Mouse (Mus musculus): Measurements from ENCODE around the gene Kmt5a.
"Not testable (repeated sequence)": the region's sequence is repeated elsewhere in the genome, so short reads cannot be mapped to it uniquely, and the experiment has no call there.

Kmt5a gene

DNA sequence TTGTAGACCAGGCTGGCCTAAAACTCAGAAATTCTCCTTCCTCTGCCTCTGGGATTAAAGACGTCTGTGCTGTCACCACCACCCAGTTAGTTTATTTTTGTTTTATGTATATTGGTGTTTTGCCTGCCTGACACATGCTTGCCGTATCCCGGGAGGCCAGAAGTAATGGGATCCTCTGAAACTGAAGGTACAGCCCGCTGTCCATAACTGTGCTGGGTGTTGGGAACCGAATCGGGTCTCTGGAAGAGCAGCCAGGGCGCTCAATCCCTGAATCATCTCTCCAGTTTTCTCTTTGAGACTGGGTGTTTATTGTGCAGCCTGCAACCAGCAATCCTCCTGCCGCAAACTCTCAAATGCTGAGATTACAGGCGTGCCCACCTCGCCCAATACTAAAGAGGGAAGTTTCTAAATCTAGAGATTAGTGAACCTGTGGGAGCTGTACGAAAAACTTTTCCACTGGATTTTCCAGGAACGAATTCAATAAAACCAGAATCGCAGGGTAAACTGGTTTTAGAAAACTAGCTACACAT is 42.8 kb downstream of the Kmt5a start:
- DNase-seq (ENCODE audit: low spot score in 2 of 2), result peak; percentile 41 to 62

DNA sequence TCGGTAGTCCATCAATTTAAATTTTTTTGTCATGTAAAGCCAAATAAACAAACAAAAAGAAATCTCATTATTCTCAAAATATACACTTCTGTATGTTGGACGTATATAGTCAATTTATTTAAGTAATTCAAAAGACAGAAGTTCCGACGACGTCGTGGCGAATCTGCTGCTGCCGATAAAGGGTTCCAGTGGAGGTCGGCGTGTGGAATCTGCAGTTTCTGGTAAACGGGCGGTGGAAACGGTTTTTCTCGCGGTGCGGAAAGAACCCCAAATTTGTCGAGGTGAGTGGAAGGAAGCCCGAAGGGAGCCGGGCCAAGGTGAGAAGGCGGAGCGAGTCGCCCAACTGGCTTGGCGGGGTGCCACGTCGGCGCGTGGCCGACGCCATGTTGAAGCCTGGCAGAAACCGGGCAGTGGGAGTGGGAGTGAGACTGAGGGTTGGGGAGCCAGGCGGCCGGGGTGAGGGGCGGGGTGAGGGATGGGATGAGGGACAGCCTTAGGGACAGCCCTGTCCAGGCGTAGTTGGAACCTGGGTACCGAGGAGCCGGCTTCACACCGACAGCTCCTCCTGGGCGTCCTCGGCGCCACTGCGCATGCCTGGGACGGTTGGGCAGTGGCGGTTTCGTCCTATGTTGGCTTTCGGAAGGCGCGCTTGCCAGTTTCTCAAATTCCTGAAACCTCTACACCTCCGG is 43.4 kb downstream of the Kmt5a start, which contains the start of gene Snrnp35:
Gene Snrnp35 (plus strand): TSS at position 169 of the 689 bp plus-strand sequence.
- peak; percentile 93 to 94 for DNase-seq (ENCODE audit: low spot score in 2 of 2)

DNA sequence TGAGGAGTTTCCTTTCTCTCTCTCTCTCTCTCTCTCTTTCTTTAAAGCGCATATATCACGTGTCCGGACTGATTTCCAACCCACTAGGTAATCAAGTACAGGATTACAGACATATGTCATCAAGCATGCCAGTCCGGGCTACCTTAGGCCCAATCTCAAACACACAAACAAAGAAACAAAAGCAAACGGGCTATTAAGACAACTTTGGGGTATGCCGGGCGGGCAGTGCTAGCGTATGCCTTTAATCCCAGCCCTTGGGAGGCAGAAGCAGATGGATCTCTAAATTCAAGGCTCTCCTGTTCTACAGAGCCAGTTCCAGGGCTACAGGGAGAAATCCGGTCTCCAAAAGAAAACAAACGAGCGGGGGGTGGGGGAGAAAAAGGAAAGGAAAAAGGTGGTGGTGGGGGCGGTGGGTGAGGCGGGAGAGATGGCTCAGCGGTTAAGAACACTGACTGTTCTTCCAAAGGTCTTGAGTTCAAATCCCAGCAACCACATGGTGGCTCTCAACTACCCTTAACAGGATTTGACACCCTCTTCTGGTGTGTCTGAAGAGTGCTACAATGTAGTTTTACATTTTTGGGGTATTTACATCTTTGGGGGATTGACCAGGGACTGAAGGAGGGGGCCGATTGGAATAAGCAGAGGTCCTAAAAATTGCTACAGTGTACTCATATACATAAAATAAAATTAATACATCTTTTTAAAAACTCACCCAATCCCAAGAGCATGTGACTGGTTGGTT is 44.1 kb downstream of the Kmt5a start:
- DNase-seq (ENCODE audit: low spot score in 2 of 2), result peak in 1 of 2 experiments; percentile 53

DNA sequence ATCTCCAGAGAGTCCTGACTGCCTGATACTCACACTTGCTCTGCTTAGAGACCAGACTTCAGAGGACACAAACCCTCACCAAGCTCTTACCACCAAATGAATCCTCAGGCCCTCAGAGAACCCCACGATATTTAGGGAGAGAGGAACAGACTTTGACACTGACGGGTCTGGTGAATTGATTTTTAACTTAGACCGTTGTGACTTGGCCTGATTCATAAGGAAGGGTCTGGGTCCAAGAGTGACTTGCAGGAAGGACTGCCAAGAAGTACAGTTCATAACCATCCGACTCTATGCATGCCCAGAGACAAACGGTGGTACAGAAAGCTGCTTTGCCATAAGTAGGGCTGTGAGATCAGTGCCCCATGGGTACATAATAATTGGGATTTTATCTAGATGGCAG is 45.9 kb downstream of the Kmt5a start:
- DNase-seq (ENCODE audit: low spot score in 2 of 2), result no peak

DNA sequence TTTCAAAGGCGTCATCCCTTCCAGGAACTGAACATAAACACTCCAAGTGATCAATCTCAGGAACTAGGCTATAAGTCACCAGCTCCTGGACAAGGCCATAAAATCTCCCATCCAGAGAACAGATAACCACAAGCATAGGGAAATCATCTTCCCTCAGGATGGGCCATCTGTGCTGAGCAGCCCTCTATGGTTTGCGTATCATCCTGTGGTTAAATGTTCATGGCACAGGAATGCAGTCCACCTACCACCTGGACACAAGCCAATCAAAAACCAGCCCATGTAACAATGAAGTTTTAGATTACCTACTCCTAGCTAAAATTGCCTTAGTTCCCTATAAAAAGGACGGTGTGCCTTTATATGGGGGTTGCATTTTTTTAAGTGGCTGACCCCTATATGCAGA is 49.2 kb downstream of the Kmt5a start:
- DNase-seq (ENCODE audit: low spot score in 2 of 2), result no peak

DNA sequence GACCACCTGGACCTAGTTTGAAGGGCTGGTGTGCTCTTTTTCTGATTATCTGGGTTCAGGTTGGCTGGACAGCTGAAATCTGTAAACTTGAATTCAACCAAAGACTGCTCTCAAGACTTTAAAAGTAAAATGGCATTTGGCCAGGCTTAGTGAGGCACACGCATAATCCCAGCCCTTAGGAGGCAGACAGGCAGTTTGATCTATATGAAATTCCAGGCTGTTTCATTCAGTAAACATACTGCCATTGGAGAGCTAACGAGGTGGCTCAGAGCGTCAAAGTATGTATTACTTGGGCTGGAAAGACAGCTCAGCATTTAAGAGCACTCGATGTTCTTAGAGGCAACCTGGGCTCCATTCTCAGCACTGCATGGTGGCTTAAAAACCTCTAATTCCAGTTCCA is 52.0 kb downstream of the Kmt5a start:
- no peak for DNase-seq (ENCODE audit: low spot score in 2 of 2)

DNA sequence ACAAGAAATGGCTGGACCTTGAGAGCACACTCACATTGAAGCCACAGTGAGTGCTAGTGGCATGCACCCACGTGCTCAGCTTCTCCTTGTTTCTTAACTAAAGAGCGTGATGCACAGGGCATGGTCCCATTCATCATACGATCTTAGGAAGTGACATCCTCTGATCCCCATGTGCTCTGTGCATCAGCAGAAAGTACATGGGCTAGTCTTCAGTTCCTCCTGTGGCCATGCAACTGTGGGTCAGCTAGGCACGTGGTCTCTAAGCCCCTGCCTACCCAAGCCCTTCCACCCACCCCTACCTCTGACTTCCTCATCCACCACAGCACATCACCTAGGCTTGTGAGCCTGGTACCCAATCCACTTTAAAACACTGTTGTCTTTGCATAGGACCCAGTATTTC is 52.9 kb downstream of the Kmt5a start:
- DNase-seq (ENCODE audit: low spot score in 2 of 2), result no peak

DNA sequence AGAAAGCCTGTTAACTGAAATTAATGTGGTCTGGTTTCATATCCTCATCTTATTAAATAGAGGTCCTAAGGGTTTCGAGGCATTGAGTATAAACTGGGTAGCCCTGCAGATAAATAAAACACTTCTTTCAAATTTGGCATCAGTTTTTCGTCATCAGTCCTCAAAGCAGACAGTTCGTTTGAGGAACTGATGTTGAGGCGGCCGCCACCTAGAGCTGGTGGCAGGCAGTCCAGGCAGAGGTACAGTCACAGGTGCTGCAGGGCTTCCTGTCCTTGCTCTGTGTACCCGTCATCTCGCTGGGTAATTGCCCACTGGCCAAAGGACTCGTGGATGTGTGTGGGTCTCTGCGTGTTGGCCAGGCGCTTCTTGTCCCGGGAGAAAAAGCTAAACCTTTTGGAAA is 53.7 kb downstream of the Kmt5a start:
- no peak for DNase-seq (ENCODE audit: low spot score in 2 of 2)

DNA sequence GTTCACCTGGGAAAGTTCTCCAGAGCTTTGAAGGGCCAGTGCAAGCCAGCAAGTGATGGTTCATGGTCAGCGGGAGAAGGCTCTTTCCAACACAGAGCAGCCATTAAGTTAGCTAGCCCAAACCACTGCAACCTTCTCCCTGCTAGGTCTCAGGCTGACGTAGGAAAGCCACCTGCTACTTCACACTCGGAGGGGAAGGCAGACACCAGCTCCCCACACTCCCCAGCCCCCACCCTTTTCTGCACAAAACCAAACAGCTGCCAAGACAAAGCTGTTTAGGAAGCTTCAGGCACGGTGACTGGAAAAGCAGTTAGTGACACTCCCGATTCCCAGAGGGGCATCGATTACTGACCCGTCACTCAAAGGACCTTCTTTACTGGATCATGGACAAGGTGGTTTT is 55.8 kb downstream of the Kmt5a start:
- no peak for DNase-seq (ENCODE audit: low spot score in 2 of 2)

DNA sequence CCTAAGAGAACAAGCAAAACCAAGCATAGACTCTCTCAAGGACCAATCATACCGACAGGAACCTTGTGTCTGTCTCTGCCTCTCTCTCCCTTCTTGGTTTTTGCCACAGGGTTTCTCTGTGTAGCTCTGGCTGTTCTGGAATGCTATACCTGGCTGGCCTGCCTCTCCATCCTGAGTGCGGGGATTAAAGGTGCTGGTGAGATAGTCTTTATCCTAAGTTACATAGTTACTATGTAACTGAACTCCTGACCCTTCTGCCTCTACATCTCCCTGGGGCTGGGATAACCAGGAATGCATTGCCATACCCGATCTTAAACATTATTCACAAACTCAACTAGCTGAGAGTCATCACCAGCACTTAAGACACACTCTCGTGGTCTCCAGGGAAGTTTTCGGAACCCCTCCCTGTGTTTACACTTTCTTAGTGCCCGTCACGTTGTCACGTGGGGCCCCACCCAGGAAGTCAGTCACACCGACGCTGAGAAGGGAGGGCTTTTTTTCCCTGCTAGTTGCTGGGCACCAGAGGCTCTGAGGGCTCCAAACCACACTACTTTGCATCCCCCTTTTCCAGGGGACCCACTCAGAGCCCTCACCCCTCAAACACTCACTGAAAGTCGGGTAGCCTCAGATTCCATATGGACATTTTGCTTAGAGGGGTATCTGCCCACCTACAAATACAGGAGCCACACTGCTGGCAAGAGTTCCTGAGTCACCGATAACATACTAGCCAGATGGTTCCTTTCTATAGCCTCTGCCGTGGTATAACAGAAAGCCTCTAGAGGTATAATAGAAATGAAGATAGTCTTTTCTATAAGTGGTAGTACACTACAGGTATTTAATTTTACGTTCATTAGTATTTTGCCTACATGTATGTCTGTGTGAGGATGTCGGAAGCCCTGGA is 57.1 kb downstream of the Kmt5a start:
- peak; percentile 29 to 54 for DNase-seq (ENCODE audit: low spot score in 2 of 2)

DNA sequence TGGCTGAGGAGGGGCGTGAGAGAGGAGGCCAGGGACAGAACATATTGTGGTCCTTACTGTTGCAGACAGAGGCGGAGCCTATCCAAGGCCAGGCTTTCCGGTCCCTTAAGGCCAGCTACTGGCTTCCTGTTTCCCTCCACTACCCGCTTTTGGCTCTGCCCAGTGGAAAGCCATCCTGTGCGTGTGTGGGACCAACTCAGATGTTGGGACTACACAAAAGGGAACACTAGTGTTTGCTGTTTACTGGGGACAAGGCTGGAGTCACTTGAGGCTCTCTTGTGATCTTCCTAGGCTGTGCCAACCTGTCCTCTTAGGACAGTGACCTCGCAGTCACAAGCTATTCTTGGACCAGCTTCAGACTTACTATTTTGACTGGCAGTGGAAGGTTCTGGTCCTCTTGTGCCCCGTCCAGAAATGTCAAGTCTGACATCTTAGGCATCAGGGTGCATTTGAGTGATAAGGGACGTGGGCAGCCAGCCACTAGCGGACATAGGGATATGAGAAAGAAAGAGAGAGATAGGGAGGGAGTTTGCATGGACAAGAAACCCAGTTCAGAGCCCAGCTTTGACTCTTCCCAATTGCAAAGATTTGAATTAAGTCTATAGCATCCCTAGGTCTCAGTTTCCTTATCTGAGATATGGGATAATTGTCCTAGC is 58.6 kb downstream of the Kmt5a start:
- DNase-seq (ENCODE audit: low spot score in 2 of 2), result peak; percentile 30 to 47

DNA sequence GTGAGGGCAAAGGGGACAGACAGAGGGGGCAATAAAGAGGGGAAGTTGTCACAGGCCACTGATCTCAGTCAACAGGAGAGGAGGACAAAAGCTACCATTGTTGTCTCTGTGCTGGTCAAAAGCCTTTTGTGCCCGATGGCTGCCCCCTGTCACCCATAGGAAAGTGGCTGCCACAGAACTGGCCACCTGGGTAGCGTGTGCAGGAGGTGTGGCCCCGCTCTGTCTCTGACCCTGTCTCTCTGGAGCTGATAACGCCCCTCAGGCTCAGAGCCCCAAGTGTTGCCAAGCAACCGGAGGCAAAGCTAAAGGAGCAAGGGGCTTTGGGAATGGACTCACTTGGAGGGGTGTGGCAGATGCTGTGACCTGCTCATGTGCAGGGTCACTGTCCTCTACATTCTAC is 59.3 kb downstream of the Kmt5a start:
- DNase-seq (ENCODE audit: low spot score in 2 of 2), result no peak

DNA sequence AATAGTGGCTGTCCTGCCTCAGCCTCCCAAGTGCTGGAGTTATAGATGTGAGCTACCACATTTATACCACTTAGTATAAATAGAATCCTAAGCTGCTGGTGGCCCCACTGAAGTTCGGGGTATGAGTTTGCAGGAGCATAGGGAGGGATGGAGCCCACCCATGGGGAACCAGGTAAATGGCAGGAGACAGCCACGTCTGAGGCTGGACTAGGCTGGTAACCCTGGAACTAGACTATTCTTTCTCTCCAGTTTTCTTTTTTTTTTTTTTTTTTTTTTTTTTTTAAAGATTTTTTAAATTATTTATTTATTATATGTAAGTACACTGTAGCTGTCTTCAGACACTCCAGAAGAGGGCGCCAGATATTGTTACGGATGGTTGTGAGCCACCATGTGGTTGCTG is 60.3 kb downstream of the Kmt5a start:
- not testable (repeated sequence) for DNase-seq (ENCODE audit: low spot score in 2 of 2)

DNA sequence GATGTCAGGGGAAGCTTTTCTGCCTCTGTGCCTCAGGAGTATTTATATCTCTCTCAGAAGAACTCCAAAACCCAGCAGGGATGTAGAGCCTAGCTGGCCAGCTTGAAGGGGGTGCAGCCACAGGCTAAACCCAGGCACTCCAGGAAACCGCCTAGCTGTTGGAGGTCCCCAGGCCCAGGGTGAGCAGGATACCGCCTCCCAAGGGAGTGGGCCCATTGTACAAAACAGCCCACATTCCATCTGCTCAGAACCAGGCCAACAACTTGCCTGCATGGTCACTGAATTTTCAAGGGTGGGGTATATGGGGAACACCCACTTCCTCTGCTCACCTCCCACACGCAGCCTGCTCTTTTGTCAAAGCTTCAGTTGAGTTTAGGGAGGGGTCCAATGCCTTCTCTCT is 60.8 kb downstream of the Kmt5a start:
- DNase-seq (ENCODE audit: low spot score in 2 of 2), result no peak

DNA sequence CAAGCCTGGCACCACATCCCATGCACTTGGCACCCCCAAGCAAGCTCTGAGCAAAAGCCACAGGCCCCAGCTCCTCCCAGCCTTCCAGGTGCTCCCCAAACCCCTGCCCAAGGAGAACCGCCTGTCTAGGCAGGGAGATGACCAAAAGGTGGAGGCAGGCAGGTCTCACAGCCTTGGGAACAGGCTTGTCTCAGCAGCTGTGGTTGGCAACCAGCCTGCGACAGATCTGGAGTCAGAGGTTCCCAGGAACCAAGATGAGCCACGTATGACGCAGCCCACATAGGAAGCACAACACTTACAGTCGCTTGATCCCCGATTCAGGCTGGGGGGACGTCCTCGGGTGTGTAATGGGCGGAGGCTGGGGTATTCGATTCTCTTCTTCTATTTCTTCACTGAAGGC is 61.8 kb downstream of the Kmt5a start:
- DNase-seq (ENCODE audit: low spot score in 2 of 2), result no peak

DNA sequence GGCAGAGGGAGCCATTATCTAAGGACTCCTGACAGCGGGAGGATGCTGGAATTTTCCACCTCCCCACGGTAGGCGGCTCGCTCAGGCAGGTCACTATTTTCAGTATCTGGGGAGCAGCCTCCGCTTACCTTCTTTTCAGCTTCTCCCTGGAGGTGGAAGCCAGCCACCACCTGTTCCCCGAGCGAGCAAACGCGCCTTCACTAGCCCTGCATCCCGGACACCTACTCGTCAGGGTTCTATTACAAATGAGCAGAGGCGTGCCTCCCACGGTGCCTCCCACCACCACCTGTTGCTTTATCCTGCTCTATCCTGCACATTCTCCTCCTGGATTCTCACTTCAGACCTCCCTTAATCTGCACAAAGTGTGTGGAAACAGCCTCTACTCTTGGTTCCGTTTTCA is 64.0 kb downstream of the Kmt5a start:
- no peak for DNase-seq (ENCODE audit: low spot score in 2 of 2)

DNA sequence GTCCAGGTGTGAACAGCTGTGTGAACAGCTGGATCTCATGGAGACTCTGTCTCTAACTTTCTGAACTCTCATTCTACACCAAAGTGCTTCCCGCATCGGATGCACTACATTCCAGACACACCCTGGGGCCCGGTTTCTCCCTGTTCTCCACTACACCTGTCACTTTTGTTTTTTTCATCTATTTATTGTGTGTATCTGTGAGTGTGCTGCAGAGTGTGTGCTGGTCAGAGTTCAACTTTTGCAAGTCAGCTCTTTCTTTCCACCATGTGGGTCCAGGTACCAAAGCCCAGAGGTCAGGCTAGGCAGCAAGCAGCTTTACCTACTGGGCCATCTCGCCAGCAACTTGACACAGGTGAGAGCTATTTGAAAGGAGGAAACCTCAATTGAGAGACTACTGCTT is 65.5 kb downstream of the Kmt5a start:
- DNase-seq (ENCODE audit: low spot score in 2 of 2), result no peak

DNA sequence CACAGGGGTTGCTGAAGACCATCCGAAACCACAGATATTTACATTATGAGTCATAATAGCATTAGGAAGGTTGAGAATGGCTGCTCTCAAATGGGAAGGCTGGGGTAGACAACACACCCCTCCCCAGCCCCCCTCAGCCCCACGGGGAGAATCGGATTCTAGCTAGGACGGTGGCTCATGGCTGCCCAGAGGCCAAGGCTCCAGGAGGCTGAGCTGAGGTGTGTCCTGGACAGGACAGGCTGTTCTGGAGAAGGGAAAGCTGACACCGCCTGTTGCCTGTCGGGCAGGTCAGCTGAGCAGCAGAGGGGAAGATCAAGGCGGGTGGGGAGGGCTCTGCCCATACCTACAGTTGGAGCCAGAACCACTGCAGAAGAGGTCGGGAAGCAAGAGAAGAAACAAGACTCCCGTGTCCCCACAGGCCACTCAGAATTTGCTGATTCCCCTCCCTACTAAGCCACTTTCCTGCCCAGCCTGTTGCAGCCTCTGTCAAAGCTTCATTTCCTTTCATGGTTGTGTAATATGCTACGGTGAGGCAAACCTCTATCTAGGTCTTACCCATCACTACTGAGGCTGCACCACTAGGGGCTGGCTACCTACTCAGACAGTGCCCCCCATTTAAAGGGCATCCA is 67.1 kb downstream of the Kmt5a start:
- DNase-seq (ENCODE audit: low spot score in 2 of 2), result no peak

DNA sequence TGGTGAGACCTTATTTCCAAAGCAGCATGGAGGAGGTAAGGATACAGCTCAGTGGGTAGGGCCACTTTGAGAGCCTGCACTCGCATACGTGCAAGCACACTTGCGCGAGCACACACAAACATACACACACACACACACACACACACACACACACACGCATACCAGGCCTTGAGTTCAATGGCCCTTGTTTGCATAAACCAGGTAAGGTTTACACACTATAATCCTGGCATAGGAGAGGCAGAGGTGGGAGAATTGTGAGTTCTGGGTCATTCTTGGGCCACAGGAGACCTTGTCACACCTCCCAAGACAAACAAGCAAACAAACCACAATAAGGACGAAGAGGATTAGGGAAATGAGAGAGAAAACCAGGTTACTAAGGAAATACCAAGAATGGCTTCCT is 69.5 kb downstream of the Kmt5a start:
- no peak for DNase-seq (ENCODE audit: low spot score in 2 of 2)

DNA sequence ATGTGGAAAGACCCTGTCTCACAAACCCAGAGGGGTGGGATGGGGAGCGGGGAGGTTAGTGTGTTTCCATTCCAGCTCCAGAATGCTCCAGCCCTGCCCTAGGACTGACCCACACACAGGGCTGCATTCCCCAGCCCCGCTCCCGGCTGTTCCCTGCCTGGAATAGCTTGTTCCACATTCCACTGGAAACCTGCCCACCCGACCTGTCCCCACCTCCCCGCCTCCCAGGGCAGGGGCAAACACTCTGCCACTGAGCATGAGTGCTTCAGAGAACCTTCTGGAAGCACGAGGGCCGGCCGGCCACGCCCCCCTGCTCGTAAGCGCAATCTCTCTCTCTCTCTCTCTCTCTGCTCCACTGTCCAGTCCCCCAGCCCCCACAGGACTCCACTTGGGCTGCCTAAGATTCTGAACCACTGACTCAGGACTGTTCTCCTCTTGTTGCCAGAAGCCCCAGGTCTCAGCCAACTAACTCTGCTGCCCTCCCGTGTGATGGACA is 70.1 kb downstream of the Kmt5a start:
- no peak for DNase-seq (ENCODE audit: low spot score in 2 of 2)

DNA sequence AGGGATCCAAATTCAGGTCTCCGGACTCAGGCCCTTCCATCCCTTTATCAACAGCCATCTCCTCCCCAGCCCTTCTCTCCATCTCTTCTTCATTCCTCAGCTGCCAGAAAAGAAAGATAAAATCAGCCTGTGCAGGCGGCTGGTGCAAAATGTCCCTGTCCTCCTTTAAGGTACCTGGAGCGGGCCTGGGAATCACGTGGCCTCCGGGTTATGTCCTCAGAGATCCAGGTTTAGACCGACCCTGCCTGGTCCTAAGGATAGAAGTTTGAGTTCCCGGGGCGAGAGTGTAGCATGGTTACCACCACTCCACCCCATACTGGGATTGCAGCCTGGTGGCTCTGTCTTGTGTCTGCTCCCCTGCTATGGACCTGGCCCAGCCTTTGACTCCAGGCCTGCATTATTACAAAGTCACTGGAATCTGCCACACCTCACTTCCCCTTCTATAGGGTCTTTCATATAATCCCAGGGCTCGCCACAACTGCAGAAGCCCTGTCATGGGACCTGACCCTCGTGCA is 70.9 kb downstream of the Kmt5a start:
- no peak for DNase-seq (ENCODE audit: low spot score in 2 of 2)

All from spleen, postnatal 10 days (tissue).